Mouse (Mus musculus) MEL (cell line): Measurements from ENCODE around the gene Mul1. TPM values are rescaled to one million over a fixed set of nuclear protein-coding genes. Genes with fewer than 3 reads are reported as not detected.

ENCODE experiments used
- DNase-seq: peaks from one replicate; pipeline ENCODE4 v3.0.0; 2011; ENCODE audit warnings: low read depth, low spot score
- H3K27ac ChIP-seq: 2 replicates; pipeline ENCODE4 v1.5.1; 2012; ENCODE audit warnings: low read depth, mild to moderate bottlenecking, control low read depth, low read length, moderate library complexity; ENCODE audit not compliant: control insufficient read depth
- H3K27me3 ChIP-seq, 2 experiments: fragments of 150-350 bp in 1 of 2; sonication (generic) in 1 of 2; 2 replicates each; pipeline ENCODE4 v1.6.1; 2012; ENCODE audit warnings: low read length in 2 of 2, mild to moderate bottlenecking in 2 of 2, improper control_type of control experiment in 1 of 2, moderate library complexity in 1 of 2; ENCODE audit not compliant: insufficient read depth in 2 of 2, control insufficient read depth in 1 of 2
- H3K36me3 ChIP-seq, 2 experiments: 2 replicates each; pipeline ENCODE4 v1.6.1; 2012 to 2014; ENCODE audit warnings: low read length in 2 of 2, improper control_type of control experiment in 1 of 2, inconsistent platforms in 1 of 2, mild to moderate bottlenecking in 1 of 2; ENCODE audit not compliant: insufficient read depth in 2 of 2, control insufficient read depth in 1 of 2
- H3K4me1 ChIP-seq, 2 experiments: fragments of 150-350 bp in 1 of 2; sonication (generic) in 1 of 2; 2 replicates each; pipeline ENCODE4 v1.6.1; 2012; ENCODE audit warnings: low read length in 2 of 2, improper control_type of control experiment in 1 of 2, mild to moderate bottlenecking in 1 of 2; ENCODE audit not compliant: insufficient read depth in 2 of 2, control insufficient read depth in 1 of 2
- H3K4me3 ChIP-seq, 2 experiments: fragments of 150-350 bp in 1 of 2; sonication (generic) in 1 of 2; 2 replicates each; pipeline ENCODE4 v1.5.1; 2012; ENCODE audit warnings: low read depth in 2 of 2, low read length in 2 of 2, mild to moderate bottlenecking in 2 of 2, moderate library complexity in 2 of 2, control low read depth in 1 of 2, improper control_type of control experiment in 1 of 2; ENCODE audit not compliant: control insufficient read depth in 1 of 2, insufficient read depth in 1 of 2
- H3K79me2 ChIP-seq: 2 replicates; pipeline ENCODE4 v1.6.1; 2012; ENCODE audit warnings: mild to moderate bottlenecking, low read length, moderate library complexity; ENCODE audit not compliant: control insufficient read depth, poor library complexity, insufficient read depth
- H3K9ac ChIP-seq: 2 replicates; pipeline ENCODE4 v1.6.1; 2012; ENCODE audit warnings: low read depth, mild to moderate bottlenecking, control low read depth, low read length, moderate library complexity; ENCODE audit not compliant: control insufficient read depth, poor library complexity, severe bottlenecking
- H3K9me3 ChIP-seq: fragments of 150-350 bp; sonication (generic); replicated peaks from 2 replicates; pipeline ENCODE4 v1.6.1; 2012; ENCODE audit warnings: mild to moderate bottlenecking, low read length, improper control_type of control experiment, moderate library complexity; ENCODE audit not compliant: insufficient read depth
- BHLHE40 ChIP-seq: IDR thresholded peaks from 2 replicates; pipeline ENCODE4 v1.6.1; 2012; ENCODE audit warnings: low read depth, mild to moderate bottlenecking, inconsistent platforms, low read length, improper control_type of control experiment, borderline replicate concordance
- CHD2 ChIP-seq: IDR thresholded peaks from 2 replicates; pipeline ENCODE4 v1.6.1; 2011; ENCODE audit warnings: low read length, improper control_type of control experiment
- CTCF ChIP-seq, 3 experiments: IDR thresholded peaks in 2 of 3; conservative IDR thresholded peaks in 1 of 3; 2 replicates each; pipeline ENCODE4 v1.5.1; 2011 to 2012; ENCODE audit warnings: low read length in 3 of 3, low read depth in 2 of 3, mild to moderate bottlenecking in 2 of 3, improper control_type of control experiment in 1 of 3, inconsistent platforms in 1 of 3, mixed read lengths in 1 of 3, moderate library complexity in 1 of 3; ENCODE audit not compliant: control insufficient read depth in 1 of 3, insufficient read depth in 1 of 3, poor library complexity in 1 of 3, severe bottlenecking in 1 of 3
- E2F4 ChIP-seq: IDR thresholded peaks from 2 replicates; pipeline ENCODE4 v1.6.1; 2011; ENCODE audit warnings: low read depth, low read length, improper control_type of control experiment, borderline replicate concordance
- ELF1 ChIP-seq: IDR thresholded peaks from 2 replicates; pipeline ENCODE4 v1.6.1; 2014; ENCODE audit warnings: low read depth, mild to moderate bottlenecking, inconsistent platforms, low read length, improper control_type of control experiment, moderate library complexity
- ETS1 ChIP-seq: IDR thresholded peaks from 2 replicates; pipeline ENCODE4 v1.6.1; 2012; ENCODE audit warnings: low read depth, mild to moderate bottlenecking, inconsistent platforms, low read length, improper control_type of control experiment, moderate library complexity
- GABPA ChIP-seq: IDR thresholded peaks from 2 replicates; pipeline ENCODE4 v1.6.1; 2012; ENCODE audit warnings: low read depth, mild to moderate bottlenecking, inconsistent platforms, low read length, improper control_type of control experiment, moderate library complexity
- GATA1 ChIP-seq: IDR thresholded peaks from 2 replicates; pipeline ENCODE4 v1.6.1; 2011; ENCODE audit warnings: low read depth, low read length, improper control_type of control experiment
- HCFC1 ChIP-seq: IDR thresholded peaks from 2 replicates; pipeline ENCODE4 v1.6.1; 2012; ENCODE audit warnings: low read depth, mild to moderate bottlenecking, inconsistent platforms, low read length, improper control_type of control experiment, moderate library complexity
- JUND ChIP-seq: IDR thresholded peaks from 2 replicates; pipeline ENCODE4 v1.6.1; 2011; ENCODE audit warnings: low read depth, mild to moderate bottlenecking, improper control_type of control experiment, low read length
- KAT2A ChIP-seq: conservative IDR thresholded peaks from 2 replicates; pipeline ENCODE4 v1.6.1; 2012; ENCODE audit warnings: low read depth, low read length, improper control_type of control experiment, inconsistent platforms
- MAZ ChIP-seq: IDR thresholded peaks from 2 replicates; pipeline ENCODE4 v1.6.1; 2012; ENCODE audit warnings: low read depth, mild to moderate bottlenecking, inconsistent platforms, low read length, improper control_type of control experiment
- MEF2A ChIP-seq: IDR thresholded peaks from 2 replicates; pipeline ENCODE4 v1.6.1; 2014; ENCODE audit warnings: low read depth, mild to moderate bottlenecking, inconsistent platforms, low read length, improper control_type of control experiment; ENCODE audit not compliant: poor library complexity, insufficient replicate concordance, severe bottlenecking; ENCODE audit errors: extremely low read depth
- MXI1 ChIP-seq: IDR thresholded peaks from 2 replicates; pipeline ENCODE4 v1.6.1; 2011; ENCODE audit warnings: mild to moderate bottlenecking, low read depth, low read length, improper control_type of control experiment
- MYC ChIP-seq: IDR thresholded peaks from 2 replicates; pipeline ENCODE4 v1.6.1; 2011; ENCODE audit warnings: low read depth, mild to moderate bottlenecking, low read length, improper control_type of control experiment, moderate library complexity
- NELFE ChIP-seq: IDR thresholded peaks from 2 replicates; pipeline ENCODE4 v1.6.1; 2011; ENCODE audit warnings: low read depth, low read length, improper control_type of control experiment
- NRF1 ChIP-seq: IDR thresholded peaks from 2 replicates; pipeline ENCODE4 v1.6.1; 2014; ENCODE audit warnings: low read depth, mild to moderate bottlenecking, inconsistent platforms, low read length, improper control_type of control experiment, moderate library complexity; ENCODE audit not compliant: poor library complexity, insufficient read depth, severe bottlenecking
- POLR2AphosphoS5 ChIP-seq: IDR thresholded peaks from 2 replicates; pipeline ENCODE4 v1.6.1; 2012; ENCODE audit warnings: low read depth, borderline replicate concordance, mild to moderate bottlenecking, inconsistent platforms, low read length, moderate library complexity, mixed read lengths
- RAD21 ChIP-seq: IDR thresholded peaks from 2 replicates; pipeline ENCODE4 v1.6.1; 2011; ENCODE audit warnings: mild to moderate bottlenecking, low read depth, low read length, improper control_type of control experiment
- SMC3 ChIP-seq: IDR thresholded peaks from 2 replicates; pipeline ENCODE4 v1.6.1; 2011; ENCODE audit warnings: low read depth, low read length, improper control_type of control experiment
- TAL1 ChIP-seq: IDR thresholded peaks from 2 replicates; pipeline ENCODE4 v1.6.1; 2012; ENCODE audit warnings: mild to moderate bottlenecking, inconsistent platforms, low read length, moderate library complexity, mixed read lengths
- TBP ChIP-seq: IDR thresholded peaks from 2 replicates; pipeline ENCODE4 v1.8.0; 2011; ENCODE audit warnings: low read depth, low read length, improper control_type of control experiment
- TCF12 ChIP-seq: IDR thresholded peaks from 2 replicates; pipeline ENCODE4 v1.6.1; 2014; ENCODE audit warnings: low read depth, mild to moderate bottlenecking, inconsistent platforms, low read length, improper control_type of control experiment, moderate library complexity
- ZKSCAN1 ChIP-seq: IDR thresholded peaks from 2 replicates; pipeline ENCODE4 v1.6.1; 2012; ENCODE audit warnings: low read depth, mild to moderate bottlenecking, inconsistent platforms, low read length, improper control_type of control experiment, moderate library complexity
- ZNF384 ChIP-seq: IDR thresholded peaks from 2 replicates; pipeline ENCODE4 v1.6.1; 2012; ENCODE audit warnings: low read depth, mild to moderate bottlenecking, inconsistent platforms, low read length, improper control_type of control experiment
- polyA plus RNA-seq, 2 experiments: library from polyadenylated mRNA; stranded (reverse) in 1 of 2; unstranded in 1 of 2; fragments of >175 nt in 1 of 2; fragments of >200 nt in 1 of 2; gene quantifications; 2 replicates each; pipeline versions ENCODE4 v1.2.1 to v1.2.4; 2012; ENCODE audit warnings: low replicate concordance in 2 of 2, low read depth in 1 of 2; ENCODE audit not compliant: insufficient read length in 2 of 2, insufficient read depth in 1 of 2, missing spikeins in 1 of 2
- total RNA-seq: library from RNA; depleted of rRNA; stranded (reverse); fragments of 300-350 nt; gene quantifications from 2 replicates; pipeline ENCODE4 v1.2.3, GENCODE M21; 2012

Gene Mul1
- total and polyA plus RNA-seq, 3 experiments: 31.3 to 31.9 TPM; not detected in 1

DNA sequence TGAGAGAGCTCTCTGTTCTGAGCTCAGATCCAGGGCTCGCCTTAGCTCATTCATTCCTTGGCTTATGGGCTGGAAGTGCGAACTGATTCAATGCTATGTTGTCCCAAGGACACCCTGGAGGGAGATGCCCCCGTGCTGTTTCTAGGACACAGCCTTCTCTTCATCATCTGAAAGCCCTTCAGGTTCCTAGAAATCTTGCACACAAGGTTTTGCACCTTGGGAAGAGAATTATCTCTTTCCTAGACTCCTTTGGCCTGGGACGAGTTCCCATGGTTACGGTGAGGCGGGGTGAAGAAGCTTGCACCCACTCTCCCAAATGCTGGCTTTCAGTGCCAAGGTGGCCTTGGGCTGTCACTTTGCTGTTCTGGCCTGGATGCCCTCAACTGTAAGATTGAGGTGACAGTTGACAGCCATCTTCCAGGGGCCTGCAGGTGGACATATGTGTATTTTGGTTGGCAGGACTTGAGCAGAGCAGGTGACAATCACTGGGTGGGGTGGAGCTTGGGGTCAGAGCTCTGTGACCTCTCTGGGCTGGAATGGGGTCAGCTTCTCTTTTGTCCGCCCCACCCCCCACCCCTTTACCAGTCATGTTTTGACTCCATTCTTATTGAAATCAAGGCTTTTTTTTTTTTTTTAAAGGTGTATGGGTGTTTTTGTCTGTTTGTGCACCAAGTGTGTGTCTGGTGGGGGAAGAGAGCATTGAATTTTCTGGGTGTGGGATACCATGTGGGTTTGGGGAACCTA lies 14.6 kb downstream of the Mul1 start:
- Histone ChIP-seq H3K4me1 (peaks cover 0 to 3% of the 10 kb centered on the region in 2 experiments; a peak in 1 of 4 replicates), H3K9me3 (no peaks in the 10 kb centered on the region)
- TF ChIP-seq POLR2AphosphoS5: no peak
- TF ChIP-seq HCFC1: no peak
- TF ChIP-seq CTCF (IDR thresholded peaks at IDR 0.05 in 2 of 3, conservative IDR thresholded peaks at IDR 0.05 in 1 of 3; ENCODE audit: control insufficient read depth in 1 of 3, insufficient read depth in 1 of 3, low read depth in 2 of 3, low read length in 3 of 3, poor library complexity in 1 of 3, severe bottlenecking in 1 of 3): no peak
- no peak for TF ChIP-seq ETS1
- TF ChIP-seq KAT2A: no peak
- TF ChIP-seq MAZ: no peak
- TF ChIP-seq E2F4: no peak
- no peak for TF ChIP-seq NRF1
- no peak for TF ChIP-seq MYC
- no peak for TF ChIP-seq JUND
- TF ChIP-seq TCF12: no peak
- TF ChIP-seq SMC3: no peak
- TF ChIP-seq, all 39 proteins: peak for 0
- peaks cover 2% of the 10 kb centered on the region; the same call in 1 of the 2 replicates for H3K79me2 ChIP-seq
- no peak overlapping the region for H3K27ac ChIP-seq
- H3K9ac ChIP-seq: no peak overlapping the region
- no peak overlapping the region for H3K4me3 ChIP-seq
- H3K27me3 ChIP-seq: no peaks in the 10 kb centered on the region
- no peaks in the 10 kb centered on the region; a peak in 1 of 4 replicates for H3K36me3 ChIP-seq
- no peak for DNase-seq

DNA sequence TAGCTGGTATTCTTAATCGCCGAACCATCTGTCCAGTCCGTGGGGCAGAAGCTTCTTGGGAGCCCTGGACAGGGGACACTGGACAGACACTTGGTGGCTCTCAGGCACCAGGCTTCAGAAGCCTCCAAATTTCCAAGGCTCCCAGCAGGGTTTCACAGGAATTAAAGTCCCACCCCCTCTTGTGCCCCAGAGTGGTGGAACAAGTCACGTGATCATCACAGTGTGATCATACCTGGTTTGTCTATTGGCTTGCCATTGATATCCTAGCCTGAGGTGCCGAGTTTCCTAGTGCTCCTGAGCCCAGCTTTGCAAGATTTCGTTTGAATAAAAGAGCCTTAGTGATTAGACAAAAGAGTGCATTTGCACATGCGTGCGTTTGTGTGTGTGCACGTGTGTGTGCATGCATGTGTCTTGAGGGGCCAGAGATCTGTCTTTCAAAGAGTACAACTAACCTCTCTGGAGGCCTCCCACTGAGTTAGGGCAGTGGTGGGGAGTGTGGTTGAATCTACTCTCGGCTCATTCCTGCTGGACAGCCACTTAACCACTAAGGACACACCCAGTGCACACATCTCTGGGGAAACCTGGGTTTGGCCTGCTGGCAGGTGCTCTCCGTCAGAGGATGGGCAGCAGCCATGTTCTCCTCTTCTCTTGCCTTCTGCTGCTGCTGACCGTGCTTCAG lies 15.3 kb downstream of the Mul1 start:
- no peaks in the 10 kb centered on the region; a peak in 1 of 4 replicates for H3K36me3 ChIP-seq
- no peak overlapping the region for H3K27ac ChIP-seq
- no peaks in the 10 kb centered on the region for H3K27me3 ChIP-seq
- H3K4me3 ChIP-seq: no peak overlapping the region
- H3K79me2 ChIP-seq: peaks cover 2% of the 10 kb centered on the region; the same call in 1 of the 2 replicates
- H3K9me3 ChIP-seq: no peaks in the 10 kb centered on the region
- peaks cover 0 to 3% of the 10 kb centered on the region in 2 experiments; a peak in 1 of 4 replicates for H3K4me1 ChIP-seq
- no peak for DNase-seq
- no peak overlapping the region for H3K9ac ChIP-seq
- TF ChIP-seq TCF12 (no peak), CHD2 (no peak), BHLHE40 (no peak), MAZ (no peak), MYC (no peak), SMC3 (no peak), NELFE (no peak), GABPA (no peak), ZKSCAN1 (no peak), RAD21 (no peak), ZNF384 (no peak), MEF2A (no peak), MXI1 (no peak), TAL1 (no peak), E2F4 (no peak), POLR2AphosphoS5 (no peak), TBP (no peak), GATA1 (no peak), ELF1 (no peak), HCFC1 (no peak)
